Mouse (Mus musculus) ES-E14 (cell line): Measurements from ENCODE around the gene Trim8. TPM values are rescaled to one million over a fixed set of nuclear protein-coding genes. Genes with fewer than 3 reads are reported as not detected.
A peak's percentile ranks its signal among the peaks of the same experiment; 100 is the strongest.

Source experiments
- DNase-seq: peaks from one replicate; pipeline ENCODE4 v3.0.0-alpha.2; 2013; ENCODE audit warnings: low read depth, low spot score
- H3K27ac ChIP-seq: 2 replicates; pipeline ENCODE4 v1.5.1; 2012; ENCODE audit warnings: low read depth, mild to moderate bottlenecking, low read length, moderate library complexity, mixed read lengths; ENCODE audit not compliant: poor library complexity, insufficient read depth, severe bottlenecking
- H3K36me3 ChIP-seq: 2 replicates; pipeline ENCODE4 v1.6.1; 2012; ENCODE audit warnings: mild to moderate bottlenecking, low read length, moderate library complexity, mixed read lengths; ENCODE audit not compliant: control insufficient read depth, poor library complexity, insufficient read depth, severe bottlenecking
- H3K4me1 ChIP-seq, 2 experiments: fragments of 150-350 bp in 1 of 2; sonication (generic) in 1 of 2; 2 replicates each; pipeline ENCODE4 v1.6.1; 2012; ENCODE audit warnings: low read length in 2 of 2, mild to moderate bottlenecking in 1 of 2, mixed read lengths in 1 of 2; ENCODE audit not compliant: control insufficient read depth in 2 of 2, insufficient read depth in 2 of 2, poor library complexity in 1 of 2
- H3K4me3 ChIP-seq, 2 experiments: fragments of 150-350 bp in 1 of 2; sonication (generic) in 1 of 2; 2 replicates each; pipeline ENCODE4 v1.5.1; 2012; ENCODE audit warnings: low read length in 2 of 2, low read depth in 1 of 2, mild to moderate bottlenecking in 1 of 2, mixed read lengths in 1 of 2; ENCODE audit not compliant: insufficient read depth in 1 of 2, poor library complexity in 1 of 2, severe bottlenecking in 1 of 2
- H3K9ac ChIP-seq: 2 replicates; pipeline ENCODE4 v1.6.1; 2012; ENCODE audit warnings: low read depth, mild to moderate bottlenecking, low read length, mixed read lengths; ENCODE audit not compliant: poor library complexity, insufficient read depth, severe bottlenecking
- H3K9me3 ChIP-seq: fragments of 150-350 bp; sonication (generic); 2 replicates; pipeline ENCODE4 v1.6.1; 2012; ENCODE audit warnings: low read depth, mild to moderate bottlenecking, low read length; ENCODE audit not compliant: control insufficient read depth, insufficient read depth
- CHD2 ChIP-seq: IDR thresholded peaks from 2 replicates; pipeline ENCODE4 v1.6.1; 2014; ENCODE audit warnings: mild to moderate bottlenecking, low read depth, low read length, inconsistent platforms
- HCFC1 ChIP-seq: IDR thresholded peaks from 2 replicates; pipeline ENCODE4 v1.6.1; 2012; ENCODE audit warnings: low read length, inconsistent platforms, borderline replicate concordance; ENCODE audit not compliant: insufficient read depth
- MAFK ChIP-seq: IDR thresholded peaks from 2 replicates; pipeline ENCODE4 v1.6.1; 2014; ENCODE audit warnings: mild to moderate bottlenecking, low read depth, low read length, inconsistent platforms; ENCODE audit not compliant: insufficient read depth
- ZC3H11A ChIP-seq: IDR thresholded peaks from 2 replicates; pipeline ENCODE4 v1.6.1; 2012; ENCODE audit warnings: low read depth, mild to moderate bottlenecking, inconsistent platforms, low read length, borderline replicate concordance
- ZNF384 ChIP-seq: IDR thresholded peaks from 2 replicates; pipeline ENCODE4 v1.6.1; 2012; ENCODE audit warnings: low read depth, low read length, inconsistent platforms
- in situ Hi-C, 2 experiments: fragments of 600-800 bp; cut with MboI; formaldehyde crosslinking; loops; one replicate each; pipeline ENCODE4 v1.15.1; 2025; ENCODE audit warnings: low sequenced_read_pairs in 2 of 2, inconsistent platforms in 1 of 2; ENCODE audit not compliant: unreplicated experiment in 2 of 2
- total RNA-seq: library from RNA; depleted of rRNA; stranded (reverse); fragments of 300-350 nt; gene quantifications from 2 replicates; pipeline ENCODE4 v1.2.3, GENCODE M21; 2012

Gene Trim8
- total RNA-seq, 1 experiment, result 26.1 TPM

DNA sequence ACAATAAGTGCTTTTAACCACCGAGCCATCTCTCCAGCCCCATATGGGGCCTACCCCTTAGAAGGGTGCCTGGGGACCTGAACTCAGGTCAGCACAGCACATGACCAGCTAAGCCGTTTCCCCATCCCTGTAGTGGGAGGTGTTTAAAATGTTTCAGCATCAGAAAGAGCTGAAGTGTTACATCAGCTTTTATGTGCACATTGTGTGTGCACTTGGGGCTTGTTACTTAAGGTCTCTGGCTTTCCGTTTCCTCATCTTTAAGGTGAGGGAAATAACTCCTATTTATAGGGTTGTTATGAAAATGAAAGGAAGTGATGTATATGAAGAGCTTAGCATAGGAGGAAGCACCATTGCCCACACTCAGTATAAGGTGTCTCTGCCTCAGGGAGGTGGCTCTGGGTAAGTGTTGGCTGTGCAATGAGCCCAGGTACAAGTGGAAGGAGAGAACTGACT is 34.4 kb upstream of the Trim8 start:
- DNase-seq, result no peak
- Histone ChIP-seq H3K27ac (no peak overlapping the region; the same call in 1 of the 2 replicates), H3K36me3 (no peaks in the 10 kb centered on the region), H3K4me3 (no peak overlapping the region), H3K9ac (no peak overlapping the region), H3K4me1 (peaks cover 9 to 17% of the 10 kb centered on the region in 2 experiments; a peak in 3 of 4 replicates), H3K9me3 (no peaks in the 10 kb centered on the region)
- no peak for TF ChIP-seq MAFK
- TF ChIP-seq HCFC1, result no peak
- no peak for TF ChIP-seq ZC3H11A
- no peak for TF ChIP-seq CHD2
- no peak for TF ChIP-seq ZNF384
- in situ Hi-C loops, result no loop called here

DNA sequence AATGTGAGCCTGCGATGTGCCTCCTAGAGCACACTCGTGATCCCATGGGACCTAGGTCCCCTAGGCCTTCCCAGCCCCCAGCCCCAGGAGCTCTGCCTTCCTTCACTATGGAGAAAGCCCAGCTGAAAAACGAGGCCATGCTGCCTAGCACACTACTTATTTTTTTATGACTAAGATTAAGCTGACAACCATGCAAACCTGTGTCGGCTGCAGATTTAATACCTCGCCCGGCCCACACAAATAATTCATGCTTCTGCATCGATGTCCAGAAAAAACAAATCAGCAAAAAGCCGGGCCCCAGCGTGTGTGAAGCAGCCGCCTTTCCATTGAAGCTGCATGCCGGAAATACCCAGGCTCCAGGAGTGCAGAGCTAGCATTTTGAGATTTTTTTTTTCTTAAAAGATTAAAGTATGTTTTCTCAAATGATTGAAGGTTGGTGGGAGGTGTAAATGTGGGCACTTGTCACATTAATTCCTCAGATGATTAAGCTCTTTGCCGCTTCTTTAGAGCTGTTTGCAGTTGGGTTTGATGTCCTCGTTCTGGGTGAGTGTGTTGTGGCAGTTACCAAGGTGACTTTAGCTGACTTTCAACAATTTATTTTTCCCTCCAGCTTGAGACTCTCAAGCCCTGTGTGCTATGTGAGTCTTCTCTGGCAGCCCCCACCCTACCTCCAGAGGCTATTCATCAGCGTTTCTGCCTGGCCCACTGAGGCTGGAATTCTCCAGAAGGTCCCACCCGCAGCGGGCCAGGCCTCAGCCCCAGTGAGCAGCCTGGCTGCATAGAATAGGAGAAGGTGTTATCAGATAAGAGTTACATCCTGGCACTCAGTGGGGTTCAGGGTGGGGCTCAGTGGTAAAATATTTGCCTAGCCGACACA is 30.9 kb upstream of the Trim8 start:
- TF ChIP-seq ZNF384 (no peak), HCFC1 (no peak), MAFK (no peak), ZC3H11A (no peak), CHD2 (no peak)
- Histone ChIP-seq H3K27ac (peak overlapping the region; percentile 59; the same call in 1 of the 2 replicates), H3K4me3 (no peak overlapping the region), H3K36me3 (no peaks in the 10 kb centered on the region; the same call in 1 of the 2 replicates), H3K4me1 (peaks cover 9 to 35% of the 10 kb centered on the region in 2 experiments; a peak in 3 of 4 replicates), H3K9me3 (no peaks in the 10 kb centered on the region), H3K9ac (no peak overlapping the region)
- DNase-seq, result no peak
- in situ Hi-C loops, result no loop called here

DNA sequence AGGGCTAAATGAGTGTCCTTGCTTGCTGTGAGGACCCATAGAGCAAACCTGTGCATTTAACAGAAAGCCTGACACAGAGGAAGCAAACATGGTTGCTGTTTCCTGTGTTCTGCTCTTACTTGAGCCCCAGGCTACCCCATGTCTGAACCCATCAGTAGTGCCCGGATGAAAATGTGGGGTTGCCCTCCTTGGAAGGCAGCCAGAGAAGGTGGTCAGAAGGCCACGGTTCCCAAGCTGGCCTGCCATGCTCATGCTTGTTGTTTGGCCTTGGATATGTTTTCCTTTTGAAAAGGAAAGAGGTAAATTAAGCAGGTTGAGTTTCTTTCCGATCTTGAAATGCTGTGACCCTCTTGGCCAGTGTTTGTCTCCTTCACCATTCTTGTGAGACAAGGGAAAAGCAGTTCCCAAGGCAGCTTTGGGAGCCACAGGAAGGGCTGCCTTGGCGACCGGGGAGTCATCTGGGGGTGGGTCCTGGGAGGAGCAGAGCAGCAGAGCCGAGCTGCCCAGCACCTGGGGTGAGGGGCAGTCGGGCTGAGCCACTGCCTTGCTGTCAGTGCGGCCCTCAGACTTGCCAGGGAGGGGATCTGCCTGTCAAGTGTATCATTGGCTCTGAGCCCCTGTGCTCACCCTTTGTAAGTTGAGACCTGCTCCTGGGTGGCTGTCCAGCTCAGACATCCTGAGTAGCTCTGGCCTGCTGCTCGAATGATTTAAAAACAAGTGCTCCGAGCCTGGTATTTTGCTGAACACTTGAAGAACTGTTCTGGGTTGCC is 30.0 kb upstream of the Trim8 start:
- no peak for DNase-seq
- Histone ChIP-seq H3K27ac (peak overlapping the region; percentile 33; the same call in 1 of the 2 replicates), H3K9me3 (no peaks in the 10 kb centered on the region), H3K9ac (peak overlapping the region; percentile 11; the same call in 1 of the 2 replicates), H3K36me3 (no peaks in the 10 kb centered on the region; the same call in 1 of the 2 replicates), H3K4me1 (peaks cover 9 to 36% of the 10 kb centered on the region in 2 experiments; a peak in 3 of 4 replicates), H3K4me3 (0 out of 4 replicates have a peak overlapping the region, but pooled peaks of 1 of the 2 experiments have one; percentile 17)
- TF ChIP-seq ZNF384 (no peak), ZC3H11A (no peak), CHD2 (no peak), HCFC1 (no peak), MAFK (no peak)
- in situ Hi-C loops, result no loop called here

DNA sequence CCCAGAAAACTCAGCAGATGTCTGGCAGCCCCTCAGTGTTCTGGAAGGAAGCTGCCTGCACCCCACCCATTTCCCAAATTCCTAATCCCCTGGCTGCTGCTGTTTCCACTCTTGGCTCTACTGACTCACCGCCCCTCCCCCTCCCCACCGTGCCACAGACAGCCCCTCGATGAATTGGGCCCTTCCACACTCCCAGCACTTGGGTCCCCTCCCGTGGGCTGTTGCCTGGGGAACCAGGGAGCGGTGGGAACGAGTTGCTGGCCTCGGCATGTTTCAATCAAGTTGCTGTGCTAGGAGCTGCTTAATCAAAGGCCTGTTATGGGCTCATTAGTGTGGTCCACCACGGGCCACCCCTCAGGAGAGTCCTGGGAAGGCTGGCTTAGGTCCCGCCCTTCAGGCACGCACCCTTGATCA is 24.1 kb upstream of the Trim8 start:
- in situ Hi-C loops, result no loop called here
- Histone ChIP-seq H3K27ac (peak overlapping the region; percentile 47; the same call in 1 of the 2 replicates), H3K4me1 (peaks cover 12 to 59% of the 10 kb centered on the region in 2 experiments), H3K9ac (0 out of 2 replicates have a peak overlapping the region, but pooled peaks have one; percentile 21), H3K4me3 (0 out of 4 replicates have a peak overlapping the region, but pooled peaks of 1 of the 2 experiments have one; percentile 18), H3K36me3 (no peaks in the 10 kb centered on the region; the same call in 1 of the 2 replicates), H3K9me3 (no peaks in the 10 kb centered on the region)
- DNase-seq, result no peak
- no peak for TF ChIP-seq MAFK
- no peak for TF ChIP-seq CHD2
- no peak for TF ChIP-seq ZC3H11A
- no peak for TF ChIP-seq ZNF384
- TF ChIP-seq HCFC1, result no peak
